Mouse (Mus musculus) small intestine, adult 2 months (tissue): ENCODE results near the gene Xpo4.

ENCODE experiments used
- CTCF ChIP-seq: fragments of 200-500 bp; IDR thresholded peaks from 2 replicates; pipeline ENCODE4 v1.5.1; 2012; ENCODE audit warnings: low read depth, mild to moderate bottlenecking, control low read depth, inconsistent platforms, low read length, moderate library complexity, mixed read lengths; ENCODE audit not compliant: insufficient replicate concordance, insufficient read length; ENCODE audit errors: extremely low read depth
- POLR2A ChIP-seq: fragments of 200-500 bp; IDR thresholded peaks from 2 replicates; pipeline ENCODE4 v1.6.1; 2012; ENCODE audit warnings: low read depth, mild to moderate bottlenecking, control low read depth, inconsistent platforms, low read length, moderate library complexity

DNA sequence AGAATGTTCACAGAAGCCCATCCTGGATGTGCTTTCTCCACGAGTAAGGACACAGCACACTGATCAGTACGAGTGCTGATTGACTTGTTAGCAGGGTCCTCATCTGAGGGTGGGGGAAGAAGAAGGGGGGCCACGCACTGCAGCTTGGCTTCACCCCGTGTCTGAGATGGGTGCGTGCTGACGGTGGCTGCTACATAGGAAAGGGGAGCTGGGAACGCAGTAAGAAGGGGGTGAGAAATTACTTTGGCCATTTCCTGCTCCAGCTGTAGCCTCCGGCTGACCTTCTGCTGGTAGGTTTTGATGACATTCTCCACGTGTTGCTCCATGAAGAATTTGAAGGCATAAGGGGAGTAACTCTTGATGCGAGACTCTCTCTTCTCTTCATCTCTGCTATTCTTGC is 33.8 kb upstream of the Xpo4 start:
- TF ChIP-seq POLR2A (no peak), CTCF (no peak)
